9 mouse cellular contexts compared by ENCODE assay signal in the genomic region with DNA sequence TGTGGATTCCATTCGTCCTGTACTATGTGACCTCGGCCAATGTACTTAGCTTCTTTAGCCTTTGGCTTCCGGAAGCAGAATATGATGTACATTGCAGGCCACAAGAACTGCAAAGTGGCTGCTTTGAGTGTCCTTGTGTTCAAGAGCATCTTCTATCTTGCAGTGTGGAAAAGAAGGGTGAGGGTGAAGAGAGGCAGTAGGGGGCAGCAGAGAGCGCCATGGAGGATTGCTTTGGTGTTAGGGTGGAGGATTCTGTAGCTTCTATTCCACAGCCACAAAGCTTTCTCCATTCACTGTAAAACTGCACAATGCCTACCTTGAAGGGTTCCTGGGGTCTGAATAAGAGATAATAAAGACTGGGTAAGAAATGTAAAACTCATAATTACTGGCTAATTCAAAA. TPM values are rescaled to one million over a fixed set of nuclear protein-coding genes. Genes with fewer than 3 reads are reported as not detected.
A peak's percentile ranks its signal among the peaks of the same experiment; 100 is the strongest.
DNase-seq lines count a peak whose midpoint lies in the region; ATAC-seq and TF ChIP-seq lines count a peak whose summit lies in the region.
"Had no signal": no experiment of that assay in that cellular context is flagged by ENCODE, and none has a peak within 500 bp of the region (broad histone marks: within the 10 kb centered on the region; RNA-seq: fewer than 3 reads in every experiment).

No protein-coding gene starts in this region.

- 33% methylated on average over 4 of the region's 4 CpGs for WGBS in midbrain, embryonic 14.5 days
- 34% methylated on average over 4 of the region's 4 CpGs for WGBS in midbrain, embryonic 15.5 days
- whole genome bisulfite sequencing in liver, embryonic 14.5 days (ENCODE audit: insufficient replicate concordance): 12% methylated on average over 4 of the region's 4 CpGs

- no peak overlapping the region for H3K27ac ChIP-seq in midbrain, embryonic 14.5 days (replicated peaks; ENCODE audit: low read depth, low read length)
- H3K27ac ChIP-seq in midbrain, embryonic 15.5 days: no peak overlapping the region
- no peak overlapping the region for H3K27ac ChIP-seq in liver, embryonic 14.5 days

- H3K9ac ChIP-seq in midbrain, embryonic 14.5 days (replicated peaks; ENCODE audit: low read length): no peak overlapping the region
- H3K9ac ChIP-seq in midbrain, embryonic 15.5 days: no peak overlapping the region
- no peak overlapping the region for H3K9ac ChIP-seq in liver, embryonic 14.5 days (replicated peaks)

- no peaks in the 10 kb centered on the region for H3K9me3 ChIP-seq in midbrain, embryonic 14.5 days (ENCODE audit: control insufficient read depth, low read length)
- H3K9me3 ChIP-seq in midbrain, embryonic 15.5 days: no peaks in the 10 kb centered on the region
- no peaks in the 10 kb centered on the region for H3K9me3 ChIP-seq in liver, embryonic 14.5 days (ENCODE audit: control insufficient read depth, low read length)

- DNase-seq in midbrain, embryonic 14.5 days: peak; percentile 56
- DNase-seq in adrenal gland, postnatal 25 days: peak; percentile 67
- DNase-seq in frontal cortex, postnatal 36 days (ENCODE audit: low spot score in 2 of 2): peak; percentile 74 to 80
- peak; percentile 67 for DNase-seq in kidney, postnatal 14 days
- no peak for DNase-seq in liver, embryonic 14.5 days (ENCODE audit: low read depth in 3 of 3, low spot score in 3 of 3)
- DNase-seq in right cerebral cortex, postnatal 14 days: peak; percentile 66
- DNase-seq in urinary bladder, postnatal 25 days (ENCODE audit: low spot score): peak; percentile 67

- H3K4me3 ChIP-seq in midbrain, embryonic 14.5 days (replicated peaks; ENCODE audit: low read depth, low read length): no peak overlapping the region
- H3K4me3 ChIP-seq in midbrain, embryonic 15.5 days: no peak overlapping the region
- H3K4me3 ChIP-seq in liver, embryonic 14.5 days (ENCODE audit: insufficient read depth in 1 of 2, low read depth in 2 of 2, low read length in 2 of 2): no peak overlapping the region
- H3K4me3 ChIP-seq: erythroblast, embryonic 14.5 days had no signal

- H3K27me3 ChIP-seq in midbrain, embryonic 14.5 days (ENCODE audit: control insufficient read depth, insufficient read depth, low read length): no peaks in the 10 kb centered on the region
- H3K27me3 ChIP-seq in midbrain, embryonic 15.5 days (replicated peaks): no peaks in the 10 kb centered on the region
- H3K27me3 ChIP-seq in liver, embryonic 14.5 days (ENCODE audit: control insufficient read depth, insufficient read depth, low read length): no peaks in the 10 kb centered on the region

- TF ChIP-seq CTCF in liver, embryonic 14.5 days (IDR thresholded peaks at IDR 0.05; ENCODE audit: low read depth): peak; percentile 79

- H3K36me3 ChIP-seq in midbrain, embryonic 14.5 days (ENCODE audit: control insufficient read depth, insufficient read depth, low read length): no peaks in the 10 kb centered on the region
- no peaks in the 10 kb centered on the region for H3K36me3 ChIP-seq in midbrain, embryonic 15.5 days (replicated peaks)
- H3K36me3 ChIP-seq in liver, embryonic 14.5 days (replicated peaks; ENCODE audit: control insufficient read depth, insufficient read depth, low read depth): no peaks in the 10 kb centered on the region

- TF ChIP-seq EP300 in liver, embryonic 14.5 days (IDR thresholded peaks at IDR 0.05; ENCODE audit: low read depth): no peak

- ATAC-seq in midbrain, embryonic 14.5 days (ENCODE audit: low FRiP score, low TSS enrichment): no peak
- ATAC-seq in midbrain, embryonic 15.5 days (replicated peaks): no peak
- no peak for ATAC-seq in liver, embryonic 14.5 days (ENCODE audit: insufficient read depth)

- H3K4me1 ChIP-seq in midbrain, embryonic 14.5 days (ENCODE audit: control insufficient read depth, insufficient read depth, low read length): no peaks in the 10 kb centered on the region
- no peaks in the 10 kb centered on the region for H3K4me1 ChIP-seq in midbrain, embryonic 15.5 days
- no peaks in the 10 kb centered on the region for H3K4me1 ChIP-seq in liver, embryonic 14.5 days (replicated peaks; ENCODE audit: control insufficient read depth in 2 of 2, insufficient read depth in 2 of 2, low read length in 1 of 2)

- H3K4me2 ChIP-seq in midbrain, embryonic 14.5 days (ENCODE audit: low read length): no peak overlapping the region
- no peak overlapping the region for H3K4me2 ChIP-seq in midbrain, embryonic 15.5 days
- no peak overlapping the region for H3K4me2 ChIP-seq in liver, embryonic 14.5 days (ENCODE audit: low read depth)

RNA-seq across cellular contexts. Expression of a gene that starts 11.0 kb away (rescaled TPM):
- polyA plus RNA-seq in midbrain, embryonic 14.5 days (2014; fragmentation: Nextera tagmentation; extraction: Ambion mirVana): not detected in 2 replicates
- polyA plus RNA-seq in midbrain, embryonic 15.5 days (2015; fragmentation: Nextera tagmentation; extraction: Ambion mirVana): 0.83 TPM in 1 of 2 replicates, not detected in the other
- 11.4 and 18.9 TPM in 2 replicates for total RNA-seq in adrenal gland, postnatal 25 days (2021)
- polyA plus RNA-seq in liver, embryonic 14.5 days (2012; rRNA removed): 0.46 TPM in 1 of 2 replicates, not detected in the other
- 0.40 and 0.86 TPM in 2 replicates for polyA plus RNA-seq in liver, embryonic 14.5 days (2014; fragmentation: Nextera tagmentation; extraction: Ambion mirVana)

RNA-seq across cellular contexts. Expression of a gene that starts 55.6 kb away (rescaled TPM):
- polyA plus RNA-seq in midbrain, embryonic 14.5 days (2014; fragmentation: Nextera tagmentation; extraction: Ambion mirVana): 0.93 and 3.3 TPM in 2 replicates
- 2.2 and 3.2 TPM in 2 replicates for polyA plus RNA-seq in midbrain, embryonic 15.5 days (2015; fragmentation: Nextera tagmentation; extraction: Ambion mirVana)
- 10.8 and 16.5 TPM in 2 replicates for total RNA-seq in adrenal gland, postnatal 25 days (2021)
- 5.2 TPM in 2 replicates for polyA plus RNA-seq in liver, embryonic 14.5 days (2012; rRNA removed)
- polyA plus RNA-seq in liver, embryonic 14.5 days (2014; fragmentation: Nextera tagmentation; extraction: Ambion mirVana): 9.3 and 10.6 TPM in 2 replicates
- polyA plus RNA-seq: erythroblast, embryonic 14.5 days had no signal

RNA-seq across cellular contexts. Expression of a gene that starts 57.6 kb away (rescaled TPM):
- 0.31 and 3.3 TPM in 2 replicates for polyA plus RNA-seq in midbrain, embryonic 14.5 days (2014; fragmentation: Nextera tagmentation; extraction: Ambion mirVana)
- polyA plus RNA-seq in midbrain, embryonic 15.5 days (2015; fragmentation: Nextera tagmentation; extraction: Ambion mirVana): 14.4 and 16.6 TPM in 2 replicates
- total RNA-seq in adrenal gland, postnatal 25 days (2021): not detected in 2 replicates
- 0.09 and 0.23 TPM in 2 replicates for polyA plus RNA-seq in liver, embryonic 14.5 days (2012; rRNA removed)
- 0.14 TPM in 1 of 2 replicates, not detected in the other for polyA plus RNA-seq in liver, embryonic 14.5 days (2014; fragmentation: Nextera tagmentation; extraction: Ambion mirVana)
- polyA plus RNA-seq: erythroblast, embryonic 14.5 days had no signal

Comparison
In these comparisons a context has a peak if more than half of its experiments do, and no peak if none do; other contexts are left out.
1. DNase-seq: peak in midbrain, embryonic 14.5 days (single experiment), adrenal gland, postnatal 25 days (single experiment), frontal cortex, postnatal 36 days (2 of 2), kidney, postnatal 14 days (single experiment), right cerebral cortex, postnatal 14 days (single experiment) and urinary bladder, postnatal 25 days (single experiment); none in liver, embryonic 14.5 days (0 of 3).